Mouse (Mus musculus) cortical plate, adult 2 months (tissue): ENCODE data around the gene Terb2.

Source experiments
- CTCF ChIP-seq: fragments of 200-500 bp; IDR thresholded peaks from 2 replicates; pipeline ENCODE4 v1.5.1; 2011; ENCODE audit warnings: mild to moderate bottlenecking, control low read depth, low read length; ENCODE audit not compliant: insufficient read depth; ENCODE audit errors: extremely low read depth
- POLR2A ChIP-seq: fragments of 200-500 bp; IDR thresholded peaks from 2 replicates; pipeline ENCODE4 v1.6.1; 2011; ENCODE audit warnings: mild to moderate bottlenecking, low read length, control low read depth; ENCODE audit not compliant: insufficient read depth; ENCODE audit errors: extremely low read depth

GRCm38 (mm10) chr2:122231616-122232015, 45.5 kb downstream of the Terb2 start:
- no peak for TF ChIP-seq POLR2A
- TF ChIP-seq CTCF, result no peak
